Mouse (Mus musculus): ENCODE results near the gene Pim1. TPM values are rescaled to one million over a fixed set of nuclear protein-coding genes. Genes with fewer than 3 reads are reported as not detected.

The Pim1 gene
- total and polyA plus RNA-seq, 3 experiments, result 75.8 to 178 (median 133) TPM

GRCm38 (mm10) chr17:29443724-29444123 lies 46.8 kb upstream of the Pim1 start:
- Histone ChIP-seq H3K9ac (ENCODE audit: insufficient read depth, low read depth) (no peak overlapping the region), H3K4me2 (ENCODE audit: insufficient read depth, low read depth, poor library complexity, severe bottlenecking) (no peak overlapping the region), H3K79me2 (replicated peaks; ENCODE audit: control insufficient read depth, extremely low read depth, insufficient read depth, poor library complexity, severe bottlenecking) (no peaks in the 10 kb centered on the region), H3K36me3 (replicated peaks in 1 of 2; ENCODE audit: control insufficient read depth in 1 of 2, insufficient read depth in 1 of 2, low read length in 1 of 2) (no peaks in the 10 kb centered on the region), H3K9me3 (replicated peaks; ENCODE audit: low read length) (no peaks in the 10 kb centered on the region), H3K27ac (ENCODE audit: insufficient read depth, low read depth) (no peak overlapping the region), H3K4me3 (replicated peaks in 1 of 3; ENCODE audit: low read depth in 2 of 3, low read length in 2 of 3, poor library complexity in 1 of 3) (no peak overlapping the region), H3K4me1 (ENCODE audit: control insufficient read depth in 1 of 2, insufficient read depth in 2 of 2) (peaks cover 9 to 72% of the 10 kb centered on the region in 2 experiments), H3K27me3 (replicated peaks) (no peaks in the 10 kb centered on the region)
- DNase-seq (ENCODE audit: extremely low read depth), result no peak
- dilution Hi-C loops (cut with MboI; ENCODE audit: extremely low pct_ligation_motif_present, extremely low pct_unique_long_range_greater_than_20kb, low sequenced_read_pairs) (no loop called here), in situ Hi-C loops (cut with MboI; ENCODE audit: low pct_ligation_motif_present, low pct_unique_long_range_greater_than_20kb, low sequenced_read_pairs) (no loop called here)
- TF ChIP-seq BHLHE40 (IDR thresholded peaks at IDR 0.05; ENCODE audit: low read depth, low read length), result peak; percentile 6; the same call in 1 of the 2 replicates
- TF ChIP-seq MXI1 (IDR thresholded peaks at IDR 0.05; ENCODE audit: low read depth, low read length), result no peak

- Histone ChIP-seq H3K9me3 (replicated peaks; ENCODE audit: low read length) (no peaks in the 10 kb centered on the region), H3K27me3 (replicated peaks) (no peaks in the 10 kb centered on the region), H3K27ac (ENCODE audit: insufficient read depth, low read depth) (no peak overlapping the region), H3K79me2 (replicated peaks; ENCODE audit: control insufficient read depth, extremely low read depth, insufficient read depth, poor library complexity, severe bottlenecking) (no peaks in the 10 kb centered on the region), H3K4me3 (replicated peaks in 1 of 3; ENCODE audit: low read depth in 2 of 3, low read length in 2 of 3, poor library complexity in 1 of 3) (no peak overlapping the region), H3K4me1 (ENCODE audit: control insufficient read depth in 1 of 2, insufficient read depth in 2 of 2) (peaks cover 9 to 59% of the 10 kb centered on the region in 2 experiments), H3K9ac (ENCODE audit: insufficient read depth, low read depth) (no peak overlapping the region), H3K36me3 (replicated peaks in 1 of 2; ENCODE audit: control insufficient read depth in 1 of 2, insufficient read depth in 1 of 2, low read length in 1 of 2) (no peaks in the 10 kb centered on the region), H3K4me2 (ENCODE audit: insufficient read depth, low read depth, poor library complexity, severe bottlenecking) (no peak overlapping the region)
- dilution Hi-C loops (cut with MboI; ENCODE audit: extremely low pct_ligation_motif_present, extremely low pct_unique_long_range_greater_than_20kb, low sequenced_read_pairs) (no loop called here), in situ Hi-C loops (cut with MboI; ENCODE audit: low pct_ligation_motif_present, low pct_unique_long_range_greater_than_20kb, low sequenced_read_pairs) (no loop called here)
- DNase-seq (ENCODE audit: extremely low read depth), result no peak
- TF ChIP-seq MAZ (IDR thresholded peaks at IDR 0.05; ENCODE audit: low read depth, low read length) (no peak), IRF4 (IDR thresholded peaks at IDR 0.05; ENCODE audit: low read depth, low read length) (no peak), SIN3A (IDR thresholded peaks at IDR 0.05; ENCODE audit: low read length) (no peak), POLR2A (IDR thresholded peaks at IDR 0.05; ENCODE audit: low read depth, low read length) (no peak), USF1 (IDR thresholded peaks at IDR 0.05; ENCODE audit: low read depth, low read length) (no peak), UBTF (IDR thresholded peaks at IDR 0.05; ENCODE audit: low read depth, low read length) (no peak), ZNF384 (IDR thresholded peaks at IDR 0.05; ENCODE audit: low read depth, low read length) (no peak)
Measured at GRCm38 (mm10) chr17:29445072-29445471, 45.5 kb upstream of the Pim1 start.

GRCm38 (mm10) chr17:29447323-29447722 lies 43.2 kb upstream of the Pim1 start:
- TF ChIP-seq RAD21 (IDR thresholded peaks at IDR 0.05; ENCODE audit: low read depth, low read length) (no peak), KAT2A (IDR thresholded peaks at IDR 0.05; ENCODE audit: insufficient replicate concordance, low read length) (no peak), MAZ (IDR thresholded peaks at IDR 0.05; ENCODE audit: low read depth, low read length) (no peak), MAFK (IDR thresholded peaks at IDR 0.05; ENCODE audit: insufficient replicate concordance, low read length) (no peak), ZNF384 (IDR thresholded peaks at IDR 0.05; ENCODE audit: low read depth, low read length) (no peak), MXI1 (IDR thresholded peaks at IDR 0.05; ENCODE audit: low read depth, low read length) (no peak), ZC3H11A (IDR thresholded peaks at IDR 0.05; ENCODE audit: low read depth, low read length) (no peak), MAX (IDR thresholded peaks at IDR 0.05; ENCODE audit: low read length) (no peak), CTCF (conservative IDR thresholded peaks at IDR 0.05 in 1 of 2, IDR thresholded peaks at IDR 0.05 in 1 of 2; ENCODE audit: low read depth in 2 of 2, low read length in 2 of 2) (no peak), CHD1 (IDR thresholded peaks at IDR 0.05; ENCODE audit: low read depth, low read length) (no peak), ZMIZ1 (IDR thresholded peaks at IDR 0.05; ENCODE audit: low read depth, low read length) (no peak), GABPA (IDR thresholded peaks at IDR 0.05; ENCODE audit: insufficient replicate concordance, low read depth, low read length) (no peak), TCF12 (IDR thresholded peaks at IDR 0.05; ENCODE audit: low read depth, low read length) (no peak), HCFC1 (IDR thresholded peaks at IDR 0.05; ENCODE audit: low read depth, low read length) (no peak), IRF4 (IDR thresholded peaks at IDR 0.05; ENCODE audit: low read depth, low read length) (no peak), POLR2A (IDR thresholded peaks at IDR 0.05; ENCODE audit: low read depth, low read length) (no peak), TBP (conservative IDR thresholded peaks at IDR 0.05; ENCODE audit: low read depth, low read length) (no peak)
- no peaks in the 10 kb centered on the region for H3K79me2 ChIP-seq (replicated peaks; ENCODE audit: control insufficient read depth, extremely low read depth, insufficient read depth, poor library complexity, severe bottlenecking)
- peaks cover 4% of the 10 kb centered on the region for H3K9me3 ChIP-seq (replicated peaks; ENCODE audit: low read length)
- no peak for DNase-seq (ENCODE audit: extremely low read depth)
- in situ Hi-C loops (cut with MboI; ENCODE audit: low pct_ligation_motif_present, low pct_unique_long_range_greater_than_20kb, low sequenced_read_pairs) (no loop called here), dilution Hi-C loops (cut with MboI; ENCODE audit: extremely low pct_ligation_motif_present, extremely low pct_unique_long_range_greater_than_20kb, low sequenced_read_pairs) (no loop called here)
- peaks cover 5 to 42% of the 10 kb centered on the region in 2 experiments for H3K4me1 ChIP-seq (ENCODE audit: control insufficient read depth in 1 of 2, insufficient read depth in 2 of 2)
- H3K36me3 ChIP-seq (replicated peaks in 1 of 2; ENCODE audit: control insufficient read depth in 1 of 2, insufficient read depth in 1 of 2, low read length in 1 of 2), result no peaks in the 10 kb centered on the region
- H3K9ac ChIP-seq (ENCODE audit: insufficient read depth, low read depth), result no peak overlapping the region
- H3K4me3 ChIP-seq (replicated peaks in 1 of 3; ENCODE audit: low read depth in 2 of 3, low read length in 2 of 3, poor library complexity in 1 of 3), result no peak overlapping the region
- no peaks in the 10 kb centered on the region for H3K27me3 ChIP-seq (replicated peaks)
- H3K27ac ChIP-seq (ENCODE audit: insufficient read depth, low read depth), result no peak overlapping the region
- no peak overlapping the region for H3K4me2 ChIP-seq (ENCODE audit: insufficient read depth, low read depth, poor library complexity, severe bottlenecking)

Measured in CH12.LX (cell line).